Mouse (Mus musculus) liver, adult 2 months (tissue): ENCODE measurements around the gene Dnajb8.

Experiments
- CTCF ChIP-seq: fragments of 200-500 bp; IDR thresholded peaks from 2 replicates; pipeline ENCODE4 v1.5.1; 2011; ENCODE audit warnings: low read depth, low read length, control low read depth
- POLR2A ChIP-seq: fragments of 200-500 bp; IDR thresholded peaks from 2 replicates; pipeline ENCODE4 v1.6.1; 2011; ENCODE audit warnings: low read length, control low read depth; ENCODE audit not compliant: insufficient read depth; ENCODE audit errors: extremely low read depth

- TF ChIP-seq CTCF (no peak), POLR2A (no peak)
Measured at GRCm38 (mm10) chr6:88251396-88251795, 29.3 kb downstream of the Dnajb8 start.
